7 mouse cellular contexts compared by ENCODE assay signal in genomic region chr13:37483010-37483855, GRCm38 (mm10).
A peak's percentile ranks its signal among the peaks of the same experiment; 100 is the strongest.
DNase-seq lines count a peak whose midpoint lies in the region; ATAC-seq lines count a peak whose summit lies in the region.

No protein-coding gene starts in this region.

- peak; percentile 55 for ATAC-seq in forebrain, embryonic 16.5 days
- 0 out of 2 replicates have a peak, but pooled peaks have one; percentile 26 for ATAC-seq in megakaryocyte-erythroid progenitor cell, adult 5-6 weeks (replicated peaks; ENCODE audit: low FRiP score, low TSS enrichment, poor library complexity, severe bottlenecking)
- peak; percentile 45; the same call in 1 of the 2 replicates for ATAC-seq in stomach, embryonic 15.5 days (ENCODE audit: insufficient read depth, low FRiP score, low read depth)

- H3K36me3 ChIP-seq in forebrain, embryonic 16.5 days (ENCODE audit: control insufficient read depth, insufficient read depth): no peaks in the 10 kb centered on the region
- H3K36me3 ChIP-seq in hindbrain, embryonic 10.5 days: no peaks in the 10 kb centered on the region
- no peaks in the 10 kb centered on the region for H3K36me3 ChIP-seq in stomach, embryonic 15.5 days

- peaks cover 15% of the 10 kb centered on the region for H3K4me1 ChIP-seq in forebrain, embryonic 16.5 days (replicated peaks; ENCODE audit: control insufficient read depth, insufficient read depth, low read length)
- peaks cover 29% of the 10 kb centered on the region for H3K4me1 ChIP-seq in hindbrain, embryonic 10.5 days (replicated peaks)
- H3K4me1 ChIP-seq in stomach, embryonic 15.5 days: peaks cover 18% of the 10 kb centered on the region

- peak; percentile 86 to 95 for DNase-seq in adrenal gland, adult (ENCODE audit: inconsistent age in 2 of 2, low spot score in 1 of 2)
- DNase-seq in cerebellum, adult 11 months: peak; percentile 18
- DNase-seq in hindbrain, embryonic 10.5 days (ENCODE audit: low spot score): peak; percentile 63
- DNase-seq in layer of hippocampus, postnatal 36 days: peak; percentile 37 to 58

- H3K4me3 ChIP-seq in forebrain, embryonic 16.5 days (replicated peaks; ENCODE audit: low read length): no peak overlapping the region
- peak overlapping the region; percentile 34 for H3K4me3 ChIP-seq in hindbrain, embryonic 10.5 days
- H3K4me3 ChIP-seq in stomach, embryonic 15.5 days (replicated peaks): no peak overlapping the region

- WGBS in forebrain, embryonic 16.5 days: 16% methylated on average over 19 of the region's 19 CpGs
- WGBS in hindbrain, embryonic 10.5 days: 10% methylated on average over 19 of the region's 19 CpGs
- 32% methylated on average over 18 of the region's 19 CpGs for WGBS in stomach, embryonic 15.5 days

- H3K9me3 ChIP-seq in forebrain, embryonic 16.5 days (ENCODE audit: control insufficient read depth, low read length): no peaks in the 10 kb centered on the region
- no peaks in the 10 kb centered on the region for H3K9me3 ChIP-seq in hindbrain, embryonic 10.5 days
- no peaks in the 10 kb centered on the region for H3K9me3 ChIP-seq in stomach, embryonic 15.5 days

- peak overlapping the region; percentile 40 for H3K4me2 ChIP-seq in forebrain, embryonic 16.5 days (ENCODE audit: low read length)
- peak overlapping the region; percentile 43 for H3K4me2 ChIP-seq in stomach, embryonic 15.5 days

- H3K27me3 ChIP-seq in forebrain, embryonic 16.5 days (replicated peaks; ENCODE audit: control insufficient read depth, insufficient read depth, low read length): no peaks in the 10 kb centered on the region
- H3K27me3 ChIP-seq in hindbrain, embryonic 10.5 days (ENCODE audit: insufficient read depth, poor library complexity, severe bottlenecking): peaks cover 18% of the 10 kb centered on the region
- H3K27me3 ChIP-seq in stomach, embryonic 15.5 days (replicated peaks): no peaks in the 10 kb centered on the region

- peak overlapping the region; percentile 24 for H3K9ac ChIP-seq in forebrain, embryonic 16.5 days (replicated peaks; ENCODE audit: low read depth, low read length)
- no peak overlapping the region for H3K9ac ChIP-seq in stomach, embryonic 15.5 days

- H3K27ac ChIP-seq in forebrain, embryonic 16.5 days (ENCODE audit: low read length): 0 out of 2 replicates have a peak overlapping the region, but pooled peaks have one; percentile 53
- peak overlapping the region; percentile 90 for H3K27ac ChIP-seq in hindbrain, embryonic 10.5 days
- peak overlapping the region; percentile 78 for H3K27ac ChIP-seq in stomach, embryonic 15.5 days

Comparison
In these comparisons a context has a peak if more than half of its experiments do, and no peak if none do; other contexts are left out.
1. DNase-seq: peak in every context shown above with its lines; median percentile 90 in adrenal gland, adult; 63 in hindbrain, embryonic 10.5 days; 48 in layer of hippocampus, postnatal 36 days; 18 in cerebellum, adult 11 months.